ENCODE assay signal across 16 mouse cellular contexts in the genomic region with DNA sequence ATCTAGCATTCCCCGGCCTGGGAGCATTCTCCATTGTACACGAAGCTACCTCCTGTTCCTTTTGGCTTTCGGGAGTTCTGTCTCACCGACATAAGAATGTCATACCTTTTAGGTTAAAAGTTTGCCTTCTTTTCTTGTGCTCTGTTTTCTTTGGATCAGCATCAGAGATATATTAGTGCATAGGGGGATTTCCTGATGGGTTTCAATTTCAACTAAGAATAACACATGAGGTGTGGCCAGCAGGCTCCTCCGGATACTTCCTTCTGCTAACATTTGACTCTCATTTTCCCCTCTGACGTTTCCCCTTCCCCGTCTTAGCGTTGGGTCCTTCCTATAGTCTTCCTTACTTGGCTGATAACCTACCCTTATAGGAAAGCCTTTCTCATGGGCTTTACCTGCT.
"Had no signal": no experiment of that assay in that cellular context is flagged by ENCODE, and none has a peak within 500 bp of the region (broad histone marks: within the 10 kb centered on the region; RNA-seq: fewer than 3 reads in every experiment).

No protein-coding gene starts in this region.

- H3K36me3 ChIP-seq: neural tube, embryonic 13.5 days; neural tube, embryonic 15.5 days; stomach, embryonic 15.5 days had no signal

- H3K27ac ChIP-seq: neural tube, embryonic 13.5 days; neural tube, embryonic 15.5 days; stomach, embryonic 15.5 days; stomach, postnatal 0 days had no signal

- H3K9ac ChIP-seq: neural tube, embryonic 13.5 days; neural tube, embryonic 15.5 days; stomach, embryonic 15.5 days had no signal

- H3K27me3 ChIP-seq: neural tube, embryonic 13.5 days; neural tube, embryonic 15.5 days; stomach, embryonic 15.5 days had no signal

- H3K4me2 ChIP-seq: neural tube, embryonic 13.5 days; neural tube, embryonic 15.5 days; stomach, embryonic 15.5 days had no signal

- H3K4me1 ChIP-seq: neural tube, embryonic 15.5 days; stomach, embryonic 15.5 days had no signal

- H3K4me3 ChIP-seq: neural tube, embryonic 13.5 days; neural tube, embryonic 15.5 days; stomach, embryonic 15.5 days had no signal

- H3K9me3 ChIP-seq: neural tube, embryonic 15.5 days; stomach, embryonic 15.5 days had no signal

- DNase-seq: retina, postnatal 1 day; right cerebral cortex, adult 18-20 months; right cerebral cortex, postnatal 14 days; right cerebral cortex, postnatal 25 days; right cerebral cortex, postnatal 4 days; spleen, adult 18-20 months; thymus, adult 18-20 months; thymus, adult 2 months; thymus, postnatal 14 days; thymus, postnatal 25 days; thymus, postnatal 36 days; thymus, postnatal 4 days had no signal
